Mouse (Mus musculus): ENCODE data around the gene Phka2. TPM values are rescaled to one million over a fixed set of nuclear protein-coding genes. Genes with fewer than 3 reads are reported as not detected.

Phka2 gene
- total RNA-seq (2021), result 10 to 100 TPM; 25.9 to 30.3 TPM
- 12.0 and 17.1 TPM in 2 replicates for polyA plus RNA-seq (2012; rRNA removed)
- long read RNA-seq, full-length matches to known transcripts, result 5 of 11 reads
- long read RNA-seq, partial matches to known transcripts, result 2 of 11 reads
- long read RNA-seq, other reads (novel, unspliced or antisense), result 4 of 11 reads

GRCm38 (mm10) chrX:160502048-160503041 lies at the start of gene Phka2:
Phka2 (plus strand) TSS chrX:160502166.
- peak; percentile 91 for DNase-seq

GRCm38 (mm10) chrX:160455686-160456085 lies 46.3 kb upstream of the Phka2 start:
- no peak for DNase-seq

- peak; percentile 54 for DNase-seq
Measured at GRCm38 (mm10) chrX:160471257-160471786, 30.6 kb upstream of the Phka2 start.

- DNase-seq, result no peak
Measured at GRCm38 (mm10) chrX:160489784-160490183, 12.2 kb upstream of the Phka2 start.

- peak; percentile 14 for DNase-seq
Measured at GRCm38 (mm10) chrX:160494333-160494732, 7.6 kb upstream of the Phka2 start.

- no peak for DNase-seq
Measured at GRCm38 (mm10) chrX:160494921-160495320, 7.0 kb upstream of the Phka2 start.

- no peak for DNase-seq
Measured at GRCm38 (mm10) chrX:160496473-160496872, 5.5 kb upstream of the Phka2 start.

- no peak for DNase-seq
Measured at GRCm38 (mm10) chrX:160501095-160501494, 871 bp upstream of the Phka2 start.

GRCm38 (mm10) chrX:160501687-160502047 lies 299 bp upstream of the Phka2 start:
- DNase-seq, result no peak

- DNase-seq, result peak; percentile 48
Measured at GRCm38 (mm10) chrX:160509046-160509445, 7.1 kb downstream of the Phka2 start.

- no peak for DNase-seq
Measured at GRCm38 (mm10) chrX:160510197-160510596, 8.2 kb downstream of the Phka2 start.

- no peak for DNase-seq
Measured at GRCm38 (mm10) chrX:160516027-160516426, 14.1 kb downstream of the Phka2 start.

GRCm38 (mm10) chrX:160542772-160543171 lies 40.8 kb downstream of the Phka2 start:
- DNase-seq, result no peak

GRCm38 (mm10) chrX:160548875-160549274 lies 46.9 kb downstream of the Phka2 start:
- no peak for DNase-seq

- no peak for DNase-seq
Measured at GRCm38 (mm10) chrX:160552066-160552465, 50.1 kb downstream of the Phka2 start.

- DNase-seq, result no peak
Measured at GRCm38 (mm10) chrX:160583589-160583988, 81.6 kb downstream of the Phka2 start.

- DNase-seq, result no peak
Measured at GRCm38 (mm10) chrX:160584148-160584838, 82.3 kb downstream of the Phka2 start.

- DNase-seq, result no peak
Measured at GRCm38 (mm10) chrX:160585110-160585509, 83.1 kb downstream of the Phka2 start.

GRCm38 (mm10) chrX:160588523-160588922 lies 86.6 kb downstream of the Phka2 start:
- DNase-seq, result no peak

- DNase-seq, result no peak
Measured at GRCm38 (mm10) chrX:160590147-160590546, 88.2 kb downstream of the Phka2 start.

GRCm38 (mm10) chrX:160592933-160593332 lies 91.0 kb downstream of the Phka2 start:
- DNase-seq, result no peak

GRCm38 (mm10) chrX:160598055-160598454 lies 96.1 kb downstream of the Phka2 start:
- DNase-seq, result no peak
